Mouse (Mus musculus) liver, embryonic 15.5 days (tissue): ENCODE results near the gene Fam168b. TPM values are rescaled to one million over a fixed set of nuclear protein-coding genes. Genes with fewer than 3 reads are reported as not detected.

Source experiments
- ATAC-seq: fragments of 200-750 bp; cut with Nextera tagmentation; 2 replicates; pipeline ENCODE4 v1.8.0; 2017; ENCODE audit warnings: moderate number of reproducible peaks, mild to moderate bottlenecking, moderate library complexity; ENCODE audit not compliant: insufficient read depth
- H3K27ac ChIP-seq: fragments of 300-500 bp; sonication (generic); replicated peaks from 2 replicates; pipeline ENCODE4 v1.5.1; 2015; ENCODE audit warnings: mild to moderate bottlenecking, inconsistent platforms
- H3K27me3 ChIP-seq: fragments of 300-500 bp; sonication (generic); 2 replicates; pipeline ENCODE4 v1.6.1; 2015; ENCODE audit warnings: mild to moderate bottlenecking, inconsistent platforms
- H3K36me3 ChIP-seq: fragments of 300-500 bp; sonication (generic); replicated peaks from 2 replicates; pipeline ENCODE4 v1.6.1; 2015; ENCODE audit warnings: moderate library complexity, mild to moderate bottlenecking, inconsistent platforms
- H3K4me1 ChIP-seq: fragments of 300-500 bp; sonication (generic); replicated peaks from 2 replicates; pipeline ENCODE4 v1.6.1; 2015; ENCODE audit warnings: inconsistent platforms
- H3K4me2 ChIP-seq: fragments of 300-500 bp; sonication (generic); 2 replicates; pipeline ENCODE4 v1.6.1; 2015; ENCODE audit warnings: moderate library complexity, mild to moderate bottlenecking, inconsistent platforms
- H3K4me3 ChIP-seq: fragments of 300-500 bp; sonication (generic); replicated peaks from 2 replicates; pipeline ENCODE4 v1.5.1; 2015; ENCODE audit warnings: mild to moderate bottlenecking, inconsistent platforms
- H3K9ac ChIP-seq: fragments of 300-500 bp; sonication (generic); 2 replicates; pipeline ENCODE4 v1.6.1; 2015; ENCODE audit warnings: moderate library complexity, mild to moderate bottlenecking, inconsistent platforms
- H3K9me3 ChIP-seq: fragments of 300-500 bp; sonication (generic); replicated peaks from 2 replicates; pipeline ENCODE4 v1.6.1; 2016; ENCODE audit warnings: inconsistent platforms
- WGBS: fragments of 180-500 bp; shearing (Covaris S2); methylation state at CpG from one replicate; pipeline ENCODE4 v1.1.7; 2015; ENCODE audit warnings: mixed read lengths; ENCODE audit not compliant: insufficient replicate concordance; 5-methylcytosine and 5-hydroxymethylcytosine counted together
- polyA plus RNA-seq: library from polyadenylated mRNA; unstranded; fragments of >200 nt; fragmentation: Nextera tagmentation; extraction: Ambion mirVana; gene quantifications from 2 replicates; pipeline ENCODE4 v1.2.1, GENCODE M21; 2015

Gene Fam168b
- polyA plus RNA-seq, 1 experiment from 2014 or later, result 15.1 TPM

- no peak overlapping the region for H3K4me2 ChIP-seq
- 75% methylated on average over 9 of the region's 9 CpGs for WGBS
Measured at GRCm38 (mm10) chr1:34865866-34866265, 23.0 kb upstream of the Fam168b start.

DNA sequence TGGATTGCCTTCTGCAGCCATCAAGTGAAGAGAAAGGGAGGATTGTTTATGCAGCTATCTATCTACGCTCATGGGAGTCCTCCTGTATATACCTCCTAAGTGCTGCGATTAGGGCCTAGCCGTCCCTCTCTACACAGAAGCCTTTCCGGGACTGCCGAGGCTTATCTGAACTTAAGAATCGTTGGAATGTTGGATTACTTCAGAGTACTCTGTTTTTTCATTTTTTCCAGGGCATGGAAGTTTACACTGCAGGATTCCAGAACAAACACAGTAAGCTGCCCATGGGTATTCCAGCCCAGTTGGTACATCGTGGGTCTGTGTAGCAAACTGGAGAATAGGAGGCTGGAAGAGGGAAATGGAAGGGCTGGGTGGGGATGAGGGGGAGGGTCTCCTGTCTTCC lies 21.4 kb upstream of the Fam168b start:
- WGBS, result 73% methylated on average over 7 of the region's 7 CpGs
- H3K27ac ChIP-seq, result no peak overlapping the region
- no peaks in the 10 kb centered on the region for H3K9me3 ChIP-seq
- 0 out of 2 replicates have a peak, but pooled peaks cover 9% of the 10 kb centered on the region for H3K36me3 ChIP-seq
- no peak for ATAC-seq
- no peaks in the 10 kb centered on the region for H3K27me3 ChIP-seq
- H3K4me1 ChIP-seq, result peaks cover 3% of the 10 kb centered on the region; the same call in 1 of the 2 replicates
- no peak overlapping the region for H3K9ac ChIP-seq
- no peak overlapping the region for H3K4me2 ChIP-seq
- no peak overlapping the region for H3K4me3 ChIP-seq

More at GRCm38 (mm10) chr1:34865866-34866265, 23.0 kb upstream of the Fam168b start:
- no peak overlapping the region for H3K9ac ChIP-seq
- H3K36me3 ChIP-seq, result peaks cover 9% of the 10 kb centered on the region; the same call in 1 of the 2 replicates
- no peaks in the 10 kb centered on the region for H3K9me3 ChIP-seq
- no peaks in the 10 kb centered on the region for H3K27me3 ChIP-seq
- no peak overlapping the region for H3K4me3 ChIP-seq
- peaks cover 3% of the 10 kb centered on the region; the same call in 1 of the 2 replicates for H3K4me1 ChIP-seq
- no peak for ATAC-seq
- H3K27ac ChIP-seq, result no peak overlapping the region

GRCm38 (mm10) chr1:34863323-34863722 lies 20.5 kb upstream of the Fam168b start:
- WGBS, result 79% methylated on average over 7 of the region's 7 CpGs
- Histone ChIP-seq H3K4me3 (no peak overlapping the region), H3K4me1 (peaks cover 3% of the 10 kb centered on the region; the same call in 1 of the 2 replicates), H3K27me3 (no peaks in the 10 kb centered on the region), H3K4me2 (no peak overlapping the region), H3K36me3 (0 out of 2 replicates have a peak, but pooled peaks cover 9% of the 10 kb centered on the region), H3K27ac (no peak overlapping the region), H3K9me3 (no peaks in the 10 kb centered on the region), H3K9ac (no peak overlapping the region)
- no peak for ATAC-seq

GRCm38 (mm10) chr1:34862877-34863276 lies 20.0 kb upstream of the Fam168b start:
- H3K4me2 ChIP-seq, result no peak overlapping the region
- no peak for ATAC-seq
- WGBS, result 80% methylated on average over 13 of the region's 13 CpGs
- no peak overlapping the region for H3K4me3 ChIP-seq
- no peak overlapping the region for H3K9ac ChIP-seq
- peaks cover 3% of the 10 kb centered on the region; the same call in 1 of the 2 replicates for H3K4me1 ChIP-seq
- H3K9me3 ChIP-seq, result no peaks in the 10 kb centered on the region
- no peaks in the 10 kb centered on the region for H3K27me3 ChIP-seq
- 0 out of 2 replicates have a peak, but pooled peaks cover 9% of the 10 kb centered on the region for H3K36me3 ChIP-seq
- H3K27ac ChIP-seq, result no peak overlapping the region

DNA sequence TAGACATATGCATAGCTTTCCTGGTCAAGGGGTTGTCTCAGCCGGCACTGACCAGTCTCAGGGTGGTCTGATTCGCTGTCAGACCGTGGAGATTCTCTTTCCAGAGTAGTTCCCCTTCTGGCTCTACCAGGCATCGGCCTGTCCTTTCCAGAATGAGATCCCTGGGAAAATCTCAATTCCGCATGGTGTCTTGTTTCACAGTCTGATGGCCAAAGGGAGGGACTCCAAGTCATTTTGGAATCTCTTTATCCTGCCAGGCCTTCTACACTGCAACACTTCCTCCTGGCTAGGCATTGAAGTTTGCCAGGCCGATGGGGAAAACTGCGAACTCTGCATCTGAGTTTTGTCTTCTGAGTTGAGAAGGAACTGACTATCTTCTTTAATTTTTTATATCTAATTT lies 17.3 kb upstream of the Fam168b start:
- H3K4me3 ChIP-seq, result no peak overlapping the region
- no peak for ATAC-seq
- H3K9ac ChIP-seq, result no peak overlapping the region
- 85% methylated on average over 7 of the region's 7 CpGs for WGBS
- H3K4me2 ChIP-seq, result no peak overlapping the region
- H3K36me3 ChIP-seq, result 0 out of 2 replicates have a peak, but pooled peaks cover 9% of the 10 kb centered on the region
- H3K4me1 ChIP-seq, result no peaks in the 10 kb centered on the region
- H3K27ac ChIP-seq, result no peak overlapping the region
- H3K9me3 ChIP-seq, result no peaks in the 10 kb centered on the region
- H3K27me3 ChIP-seq, result no peaks in the 10 kb centered on the region

DNA sequence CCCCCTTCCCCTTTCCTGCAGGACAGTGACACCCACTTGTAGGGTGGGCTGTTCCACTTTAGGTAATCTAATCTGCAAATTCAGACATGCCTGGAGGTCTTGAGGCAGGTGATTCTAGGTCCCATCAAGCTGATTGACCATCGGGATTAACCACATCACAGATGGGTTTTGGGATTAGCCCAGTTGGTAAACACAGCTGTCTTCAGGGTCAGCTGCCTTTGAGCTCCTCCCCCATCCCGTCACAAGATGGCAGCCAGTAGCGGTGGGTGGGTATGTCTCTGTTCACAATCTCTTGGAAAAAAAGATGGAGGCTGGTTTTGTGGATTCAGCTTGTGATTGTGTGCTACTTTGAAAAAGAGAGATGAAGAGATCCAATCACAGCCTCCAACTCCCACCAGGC lies 16.9 kb upstream of the Fam168b start:
- no peaks in the 10 kb centered on the region for H3K27me3 ChIP-seq
- H3K4me1 ChIP-seq, result no peaks in the 10 kb centered on the region
- H3K27ac ChIP-seq, result no peak overlapping the region
- no peak overlapping the region for H3K9ac ChIP-seq
- H3K9me3 ChIP-seq, result no peaks in the 10 kb centered on the region
- no peak overlapping the region for H3K4me2 ChIP-seq
- WGBS, result 67% methylated on average over 3 of the region's 3 CpGs
- H3K4me3 ChIP-seq, result no peak overlapping the region
- H3K36me3 ChIP-seq, result 0 out of 2 replicates have a peak, but pooled peaks cover 9% of the 10 kb centered on the region
- no peak for ATAC-seq

- ATAC-seq, result no peak
- H3K9me3 ChIP-seq, result no peaks in the 10 kb centered on the region
- no peak overlapping the region for H3K27ac ChIP-seq
- WGBS, result 23% methylated on average over 5 of the region's 5 CpGs
- H3K4me3 ChIP-seq, result no peak overlapping the region
- H3K4me2 ChIP-seq, result no peak overlapping the region
- H3K9ac ChIP-seq, result no peak overlapping the region; the same call in 1 of the 2 replicates
- no peaks in the 10 kb centered on the region for H3K27me3 ChIP-seq
- 0 out of 2 replicates have a peak, but pooled peaks cover 5% of the 10 kb centered on the region for H3K36me3 ChIP-seq
- H3K4me1 ChIP-seq, result no peaks in the 10 kb centered on the region
Measured at GRCm38 (mm10) chr1:34858671-34859070, 15.8 kb upstream of the Fam168b start.

DNA sequence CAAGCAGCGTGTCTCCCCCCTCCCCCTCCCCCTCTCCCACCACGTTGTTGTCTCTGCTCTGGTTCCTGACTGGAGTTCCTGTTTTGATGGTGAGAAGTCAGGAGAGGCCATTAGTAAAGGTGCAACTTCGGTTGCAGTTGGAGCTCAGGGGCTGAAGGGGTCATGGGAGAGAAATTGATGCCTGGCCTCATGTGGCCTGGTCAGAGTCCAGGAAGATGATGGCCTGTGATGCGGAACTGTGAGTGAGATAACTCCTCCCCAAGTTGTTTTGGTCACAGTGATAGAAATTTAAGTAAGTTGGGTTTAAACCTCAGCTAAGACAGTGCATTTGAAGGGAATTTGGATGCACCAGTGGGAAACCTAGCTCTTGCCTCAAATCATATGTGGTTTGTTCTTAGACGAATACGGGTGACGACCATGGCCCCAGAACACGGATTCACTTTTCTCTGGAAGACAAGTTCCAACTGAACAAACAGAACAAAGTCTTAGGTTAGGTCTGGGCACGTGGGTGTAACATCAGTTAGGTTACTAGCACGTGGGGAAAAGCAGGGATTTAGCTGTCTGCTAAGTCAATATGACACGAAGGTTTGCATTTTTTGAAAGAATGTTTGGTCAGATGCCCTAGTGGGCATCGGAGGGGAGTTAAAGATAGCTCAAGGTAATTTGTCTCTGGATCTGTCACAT lies 12.3 kb upstream of the Fam168b start:
- no peak overlapping the region for H3K9ac ChIP-seq
- no peak overlapping the region for H3K4me2 ChIP-seq
- no peak for ATAC-seq
- peaks cover 5% of the 10 kb centered on the region; the same call in 1 of the 2 replicates for H3K4me1 ChIP-seq
- H3K36me3 ChIP-seq, result no peaks in the 10 kb centered on the region
- no peak overlapping the region for H3K27ac ChIP-seq
- no peaks in the 10 kb centered on the region for H3K9me3 ChIP-seq
- no peak overlapping the region for H3K4me3 ChIP-seq
- 63% methylated on average over 12 of the region's 12 CpGs for WGBS
- H3K27me3 ChIP-seq, result no peaks in the 10 kb centered on the region

- H3K27ac ChIP-seq, result no peak overlapping the region
- H3K9me3 ChIP-seq, result no peaks in the 10 kb centered on the region
- no peaks in the 10 kb centered on the region for H3K27me3 ChIP-seq
- H3K4me1 ChIP-seq, result peaks cover 15% of the 10 kb centered on the region
- H3K36me3 ChIP-seq, result no peaks in the 10 kb centered on the region
- H3K4me2 ChIP-seq, result no peak overlapping the region
- no peak overlapping the region for H3K4me3 ChIP-seq
- 76% methylated on average over 2 of the region's 2 CpGs for WGBS
- H3K9ac ChIP-seq, result no peak overlapping the region
- ATAC-seq, result no peak
Measured at GRCm38 (mm10) chr1:34853786-34854185, 10.9 kb upstream of the Fam168b start.

DNA sequence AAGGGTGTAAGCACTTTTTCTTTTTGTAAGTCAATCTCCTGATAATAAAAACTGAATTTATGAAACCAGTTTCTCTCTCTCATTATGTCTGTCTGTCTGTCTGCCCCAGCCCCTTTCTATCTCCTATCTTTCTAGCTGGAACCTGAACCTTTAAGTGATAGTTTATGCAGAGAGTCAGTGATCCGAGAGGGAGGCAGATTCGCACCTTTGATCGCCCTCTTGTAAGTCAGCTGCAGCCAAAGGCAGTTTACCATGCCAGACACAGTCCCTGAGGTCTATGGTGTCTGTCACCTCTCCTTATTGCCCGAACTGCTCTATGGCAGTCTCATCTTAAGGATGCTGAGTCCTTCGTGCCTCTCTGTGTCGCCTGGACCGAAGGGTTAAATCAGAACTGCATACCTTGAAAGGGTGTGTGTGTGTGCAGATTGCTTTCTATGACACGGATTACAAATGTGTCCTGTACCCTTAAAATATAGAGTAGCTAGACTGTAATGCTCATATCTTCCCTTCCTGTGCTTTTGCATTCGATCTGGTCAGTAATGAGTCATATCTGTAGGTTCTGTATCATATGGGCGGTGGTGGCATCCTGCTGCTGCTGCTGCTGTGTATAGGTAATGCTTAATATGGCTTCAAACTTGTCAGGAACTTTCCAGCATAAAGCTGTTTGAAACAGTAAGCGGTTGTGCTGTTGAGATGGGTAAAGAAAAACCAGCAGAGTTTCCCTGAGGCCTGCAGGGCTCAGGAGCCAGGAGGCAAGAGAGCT lies 9.4 kb upstream of the Fam168b start:
- Histone ChIP-seq H3K4me3 (no peak overlapping the region), H3K4me1 (peaks cover 20% of the 10 kb centered on the region), H3K36me3 (no peaks in the 10 kb centered on the region), H3K27me3 (no peaks in the 10 kb centered on the region), H3K9ac (no peak overlapping the region), H3K9me3 (no peaks in the 10 kb centered on the region), H3K4me2 (no peak overlapping the region), H3K27ac (no peak overlapping the region)
- WGBS, result 64% methylated on average over 11 of the region's 11 CpGs
- ATAC-seq, result no peak

- 18% methylated on average over 6 of the region's 6 CpGs for WGBS
- H3K9me3 ChIP-seq, result no peaks in the 10 kb centered on the region
- H3K27ac ChIP-seq, result no peak overlapping the region
- H3K4me2 ChIP-seq, result no peak overlapping the region
- H3K27me3 ChIP-seq, result no peaks in the 10 kb centered on the region
- no peak for ATAC-seq
- H3K4me1 ChIP-seq, result peaks cover 20% of the 10 kb centered on the region
- H3K4me3 ChIP-seq, result no peak overlapping the region
- H3K9ac ChIP-seq, result no peak overlapping the region
- no peaks in the 10 kb centered on the region for H3K36me3 ChIP-seq
Measured at GRCm38 (mm10) chr1:34851562-34851961, 8.7 kb upstream of the Fam168b start.
